Mouse (Mus musculus) forebrain, embryonic 13.5 days (tissue): Measurements from ENCODE around the gene Fam129b. TPM values are rescaled to one million over a fixed set of nuclear protein-coding genes. Genes with fewer than 3 reads are reported as not detected.

ENCODE experiments used
- ATAC-seq: fragments of 200-750 bp; cut with Nextera tagmentation; 2 replicates; pipeline ENCODE4 v1.8.0; 2017
- H3K27ac ChIP-seq: fragments of 300-500 bp; sonication (generic); 2 replicates; pipeline ENCODE4 v1.5.1; 2015; ENCODE audit warnings: inconsistent platforms, mild to moderate bottlenecking, moderate library complexity
- H3K27me3 ChIP-seq: fragments of 300-500 bp; sonication (generic); 2 replicates; pipeline ENCODE4 v1.6.1; 2015; ENCODE audit warnings: mild to moderate bottlenecking, inconsistent platforms
- H3K36me3 ChIP-seq: fragments of 300-500 bp; sonication (generic); 2 replicates; pipeline ENCODE4 v1.6.1; 2015; ENCODE audit warnings: mild to moderate bottlenecking, inconsistent platforms; ENCODE audit not compliant: poor library complexity, severe bottlenecking
- H3K4me1 ChIP-seq: fragments of 300-500 bp; sonication (generic); 2 replicates; pipeline ENCODE4 v1.6.1; 2015; ENCODE audit warnings: inconsistent platforms
- H3K4me2 ChIP-seq: fragments of 300-500 bp; sonication (generic); 2 replicates; pipeline ENCODE4 v1.6.1; 2015; ENCODE audit warnings: inconsistent platforms, mild to moderate bottlenecking, moderate library complexity
- H3K4me3 ChIP-seq: fragments of 300-500 bp; sonication (generic); 2 replicates; pipeline ENCODE4 v1.5.1; 2015; ENCODE audit warnings: mild to moderate bottlenecking, inconsistent platforms
- H3K9ac ChIP-seq: fragments of 300-500 bp; sonication (generic); 2 replicates; pipeline ENCODE4 v1.6.1; 2015; ENCODE audit warnings: mild to moderate bottlenecking, inconsistent platforms
- H3K9me3 ChIP-seq: fragments of 300-500 bp; sonication (generic); replicated peaks from 2 replicates; pipeline ENCODE4 v1.6.1; 2016; ENCODE audit warnings: inconsistent platforms
- WGBS: fragments of 180-500 bp; shearing (Covaris S2); methylation state at CpG from one replicate; pipeline ENCODE4 v1.1.7; 2015; 5-methylcytosine and 5-hydroxymethylcytosine counted together
- polyA plus RNA-seq: library from polyadenylated mRNA; unstranded; fragments of >200 nt; fragmentation: Nextera tagmentation; extraction: Ambion mirVana; gene quantifications from 2 replicates; pipeline ENCODE4 v1.2.1, GENCODE M21; 2015

Fam129b gene
- polyA plus RNA-seq, 1 experiment from 2014 or later = 21.1 TPM

DNA sequence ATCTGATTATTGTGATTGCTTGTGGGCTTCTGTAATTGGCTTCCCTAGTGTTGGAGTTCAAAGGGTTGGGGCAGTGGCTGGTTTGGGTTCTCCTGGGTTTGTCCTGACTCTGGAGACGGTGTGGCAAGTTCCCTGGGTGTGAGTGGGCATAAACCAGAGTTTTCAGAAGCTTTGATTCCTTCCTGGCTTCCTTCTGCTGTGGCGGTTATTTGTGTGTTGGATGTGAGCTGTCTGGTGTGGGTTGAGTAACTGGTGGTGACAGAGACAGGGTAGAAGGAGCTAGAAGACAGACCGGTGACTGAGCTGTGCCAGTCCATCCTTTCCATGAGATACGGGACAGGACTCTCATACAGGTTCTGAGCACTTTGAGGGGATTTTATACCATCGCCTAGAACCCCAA is 3.7 kb downstream of the Fam129b start:
- Histone ChIP-seq H3K36me3 (no peaks in the 10 kb centered on the region), H3K4me1 (peaks cover 61% of the 10 kb centered on the region), H3K27me3 (no peaks in the 10 kb centered on the region), H3K9ac (peak overlapping the region; percentile 21; the same call in 1 of the 2 replicates), H3K9me3 (no peaks in the 10 kb centered on the region), H3K4me2 (0 out of 2 replicates have a peak overlapping the region, but pooled peaks have one; percentile 91), H3K27ac (no peak overlapping the region), H3K4me3 (no peak overlapping the region)
- WGBS = 83% methylated on average over 5 of the region's 5 CpGs
- no peak for ATAC-seq

DNA sequence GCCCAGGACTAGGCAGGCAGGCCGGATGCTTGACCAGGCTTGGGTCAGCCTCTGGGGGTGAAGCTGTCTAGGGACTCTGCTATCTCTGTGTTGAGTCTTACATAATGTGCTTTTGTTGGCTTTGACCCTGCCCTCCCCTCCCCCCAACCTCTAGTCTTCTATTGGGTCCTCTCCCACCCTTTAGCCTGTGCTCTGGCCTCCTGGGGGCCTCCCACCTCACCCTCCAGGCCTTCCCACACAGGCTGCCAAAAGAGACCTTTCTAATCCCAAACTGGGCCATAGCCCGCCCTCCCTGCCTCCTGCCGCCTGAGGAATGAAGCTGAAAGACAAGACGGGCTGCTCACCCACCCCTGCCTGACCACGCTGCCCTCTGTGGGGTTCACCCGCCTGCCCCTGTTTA is 5.1 kb downstream of the Fam129b start:
- no peak for ATAC-seq
- Histone ChIP-seq H3K9ac (peak overlapping the region; percentile 35), H3K4me2 (no peak overlapping the region), H3K36me3 (no peaks in the 10 kb centered on the region), H3K4me3 (no peak overlapping the region), H3K27me3 (no peaks in the 10 kb centered on the region), H3K9me3 (no peaks in the 10 kb centered on the region), H3K4me1 (peaks cover 54% of the 10 kb centered on the region), H3K27ac (no peak overlapping the region)
- WGBS = 23% methylated on average over 6 of the region's 6 CpGs

DNA sequence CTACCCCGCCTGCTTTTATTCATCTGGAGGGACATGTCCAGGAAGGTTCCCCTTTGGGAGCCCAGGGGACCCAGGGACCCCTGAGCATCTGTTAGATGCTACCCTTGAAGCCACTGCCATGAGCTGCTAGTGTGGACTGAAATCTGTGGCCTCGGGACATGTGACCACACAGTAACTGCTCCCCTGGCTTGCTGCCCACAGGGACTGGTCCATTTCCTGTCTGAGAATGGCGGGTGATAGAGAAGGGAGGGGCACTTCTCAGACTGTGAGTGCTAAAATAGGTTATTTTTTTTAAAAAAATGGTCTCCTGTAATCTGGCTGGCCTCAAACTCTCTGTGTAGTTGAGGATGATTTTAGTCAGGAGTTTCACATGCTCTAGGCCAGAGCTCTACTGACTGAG is 5.8 kb downstream of the Fam129b start:
- Histone ChIP-seq H3K27me3 (no peaks in the 10 kb centered on the region), H3K4me3 (no peak overlapping the region), H3K4me1 (peaks cover 49% of the 10 kb centered on the region), H3K36me3 (no peaks in the 10 kb centered on the region), H3K4me2 (no peak overlapping the region), H3K9ac (0 out of 2 replicates have a peak overlapping the region, but pooled peaks have one; percentile 35), H3K9me3 (no peaks in the 10 kb centered on the region), H3K27ac (no peak overlapping the region)
- 45% methylated on average over 3 of the region's 3 CpGs for WGBS
- ATAC-seq = no peak

- Histone ChIP-seq H3K36me3 (no peaks in the 10 kb centered on the region), H3K9ac (no peak overlapping the region), H3K27ac (no peak overlapping the region), H3K9me3 (no peaks in the 10 kb centered on the region), H3K4me2 (no peak overlapping the region), H3K4me1 (peaks cover 41% of the 10 kb centered on the region), H3K4me3 (no peak overlapping the region), H3K27me3 (no peaks in the 10 kb centered on the region)
- ATAC-seq = peak; percentile 25; the same call in 1 of the 2 replicates
- WGBS = 74% methylated on average over 12 of the region's 21 CpGs
Measured at GRCm38 (mm10) chr2:32882283-32883043, 6.5 kb downstream of the Fam129b start.

DNA sequence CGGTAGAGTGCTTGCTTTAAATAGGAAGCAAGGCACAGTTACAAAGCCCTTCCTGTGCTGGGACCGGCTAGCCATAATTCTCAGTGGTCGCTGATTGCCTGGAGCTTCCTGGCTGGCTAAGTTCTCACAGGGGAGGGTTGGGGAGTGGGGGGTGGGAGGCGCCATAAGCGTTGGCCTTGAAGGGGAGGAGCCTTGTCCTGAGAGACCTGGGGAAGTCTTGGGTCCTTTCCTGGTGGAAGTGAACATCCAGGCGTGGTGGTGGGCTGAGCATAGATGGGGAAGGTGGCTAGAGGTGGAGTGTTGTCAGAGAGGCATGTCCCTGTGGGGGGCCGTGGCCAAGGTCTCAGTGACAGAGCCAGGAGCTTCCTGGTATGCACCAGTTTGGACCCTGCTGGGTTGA is 8.8 kb downstream of the Fam129b start:
- H3K27me3 ChIP-seq = no peaks in the 10 kb centered on the region
- no peak overlapping the region for H3K9ac ChIP-seq
- H3K4me3 ChIP-seq = no peak overlapping the region
- no peak overlapping the region for H3K27ac ChIP-seq
- no peak for ATAC-seq
- H3K4me2 ChIP-seq = no peak overlapping the region
- peaks cover 30% of the 10 kb centered on the region for H3K4me1 ChIP-seq
- H3K36me3 ChIP-seq = no peaks in the 10 kb centered on the region
- no peaks in the 10 kb centered on the region for H3K9me3 ChIP-seq
- WGBS = 52% methylated on average over 7 of the region's 7 CpGs

DNA sequence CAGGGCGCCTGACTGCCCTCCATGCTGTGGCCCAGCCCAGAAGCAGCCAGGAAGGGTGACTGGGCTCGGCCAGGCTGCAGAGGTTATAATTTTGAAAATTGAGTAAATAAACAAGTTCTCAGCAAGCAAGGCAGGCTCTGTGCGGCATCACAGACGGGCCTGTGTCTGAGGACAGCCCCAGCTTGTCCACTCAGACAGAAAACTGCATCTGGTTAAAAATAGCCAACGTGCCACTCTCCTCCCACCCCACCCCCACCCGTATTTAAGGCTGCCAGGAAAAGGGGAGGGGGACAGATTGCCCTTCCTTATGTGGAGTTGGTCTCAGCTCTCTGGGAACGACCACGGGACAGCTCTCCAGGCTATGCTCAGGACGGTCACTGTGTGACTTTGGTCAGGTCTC is 12.1 kb downstream of the Fam129b start:
- Histone ChIP-seq H3K9ac (peak overlapping the region; percentile 40; the same call in 1 of the 2 replicates), H3K36me3 (no peaks in the 10 kb centered on the region), H3K4me1 (peaks cover 11% of the 10 kb centered on the region), H3K27me3 (no peaks in the 10 kb centered on the region), H3K9me3 (no peaks in the 10 kb centered on the region), H3K4me2 (no peak overlapping the region), H3K27ac (no peak overlapping the region), H3K4me3 (no peak overlapping the region)
- no peak for ATAC-seq
- WGBS = 44% methylated on average over 9 of the region's 9 CpGs

- H3K4me1 ChIP-seq = peaks cover 11% of the 10 kb centered on the region
- no peak overlapping the region for H3K4me3 ChIP-seq
- H3K27ac ChIP-seq = no peak overlapping the region
- no peak overlapping the region for H3K4me2 ChIP-seq
- H3K27me3 ChIP-seq = no peaks in the 10 kb centered on the region
- no peaks in the 10 kb centered on the region for H3K9me3 ChIP-seq
- no peak for ATAC-seq
- no peak overlapping the region for H3K9ac ChIP-seq
- H3K36me3 ChIP-seq = no peaks in the 10 kb centered on the region
- WGBS = 54% methylated on average over 3 of the region's 3 CpGs
Measured at GRCm38 (mm10) chr2:32888551-32888950, 12.6 kb downstream of the Fam129b start.

- 83% methylated on average over 3 of the region's 3 CpGs for WGBS
- Histone ChIP-seq H3K4me3 (no peak overlapping the region), H3K9ac (no peak overlapping the region), H3K27me3 (no peaks in the 10 kb centered on the region), H3K9me3 (no peaks in the 10 kb centered on the region), H3K36me3 (no peaks in the 10 kb centered on the region), H3K4me2 (no peak overlapping the region), H3K4me1 (peaks cover 13% of the 10 kb centered on the region), H3K27ac (no peak overlapping the region)
- ATAC-seq = no peak
Measured at GRCm38 (mm10) chr2:32890280-32890679, 14.4 kb downstream of the Fam129b start.

- no peak for ATAC-seq
Measured at GRCm38 (mm10) chr2:32891278-32891677, 15.4 kb downstream of the Fam129b start.

DNA sequence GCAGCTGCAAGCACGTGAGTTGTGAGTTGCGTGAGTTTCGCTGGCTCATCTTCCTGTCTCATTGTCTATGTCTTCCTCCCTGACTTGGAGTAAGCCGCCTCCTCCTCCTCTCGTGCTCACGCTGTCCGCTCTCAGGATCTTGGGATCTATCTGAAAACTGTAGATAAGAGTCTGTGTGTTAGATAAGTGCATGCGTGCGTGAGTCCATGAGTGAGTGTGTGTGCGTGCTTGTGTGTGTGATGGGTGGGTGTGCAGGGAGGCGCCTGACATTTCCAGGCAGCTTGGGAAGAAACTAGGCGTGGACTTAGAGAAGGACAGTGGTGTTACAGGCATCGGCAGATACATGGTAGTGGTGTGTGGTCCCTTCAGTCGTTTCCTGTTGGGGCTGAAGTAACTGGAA is 16.6 kb downstream of the Fam129b start:
- no peaks in the 10 kb centered on the region for H3K27me3 ChIP-seq
- no peak for ATAC-seq
- whole genome bisulfite sequencing = 93% methylated on average over 14 of the region's 14 CpGs
- H3K4me2 ChIP-seq = no peak overlapping the region
- H3K36me3 ChIP-seq = no peaks in the 10 kb centered on the region
- no peak overlapping the region for H3K4me3 ChIP-seq
- no peak overlapping the region for H3K27ac ChIP-seq
- H3K9ac ChIP-seq = no peak overlapping the region
- H3K4me1 ChIP-seq = peaks cover 35% of the 10 kb centered on the region
- H3K9me3 ChIP-seq = no peaks in the 10 kb centered on the region

More at GRCm38 (mm10) chr2:32891278-32891677, 15.4 kb downstream of the Fam129b start:
- H3K4me1 ChIP-seq = peaks cover 23% of the 10 kb centered on the region
- H3K4me2 ChIP-seq = no peak overlapping the region
- 81% methylated on average over 9 of the region's 9 CpGs for WGBS
- no peak overlapping the region for H3K4me3 ChIP-seq
- H3K27me3 ChIP-seq = no peaks in the 10 kb centered on the region
- H3K27ac ChIP-seq = no peak overlapping the region
- no peaks in the 10 kb centered on the region for H3K36me3 ChIP-seq
- H3K9me3 ChIP-seq = no peaks in the 10 kb centered on the region
- H3K9ac ChIP-seq = no peak overlapping the region

DNA sequence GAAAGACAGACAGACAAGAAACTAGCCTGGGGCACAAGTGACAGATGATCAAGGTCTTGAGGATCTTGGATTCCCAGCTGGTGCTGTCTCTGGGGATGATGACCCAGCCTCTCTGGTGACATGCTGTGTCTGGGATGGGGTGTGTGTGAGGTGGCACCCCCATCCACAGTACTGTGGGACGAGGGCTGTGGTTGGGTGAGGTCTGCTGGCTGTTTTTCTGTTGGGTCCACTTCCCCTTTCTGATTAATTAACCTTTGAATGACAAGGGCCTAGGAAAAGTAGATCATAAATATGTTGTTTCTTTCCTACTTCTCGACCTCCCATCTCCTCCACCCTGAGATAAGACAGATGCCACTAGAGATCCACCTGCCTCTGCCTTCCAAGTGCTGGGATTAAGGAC is 18.2 kb downstream of the Fam129b start:
- H3K4me3 ChIP-seq = no peak overlapping the region

GRCm38 (mm10) chr2:32895606-32896106 is 19.7 kb downstream of the Fam129b start:
- peak; percentile 55; the same call in 1 of the 2 replicates for ATAC-seq
- 0 out of 2 replicates have a peak overlapping the region, but pooled peaks have one; percentile 38 for H3K9ac ChIP-seq
- no peaks in the 10 kb centered on the region for H3K27me3 ChIP-seq
- no peaks in the 10 kb centered on the region for H3K9me3 ChIP-seq
- WGBS = 25% methylated on average over 8 of the region's 8 CpGs
- H3K27ac ChIP-seq = peak overlapping the region; percentile 72
- H3K4me3 ChIP-seq = no peak overlapping the region
- peaks cover 31% of the 10 kb centered on the region for H3K4me1 ChIP-seq
- no peaks in the 10 kb centered on the region for H3K36me3 ChIP-seq
- no peak overlapping the region for H3K4me2 ChIP-seq

More for the DNA sequence above, 18.2 kb downstream of the Fam129b start:
- Histone ChIP-seq H3K9me3 (no peaks in the 10 kb centered on the region), H3K36me3 (no peaks in the 10 kb centered on the region), H3K4me1 (peaks cover 31% of the 10 kb centered on the region), H3K9ac (no peak overlapping the region), H3K4me2 (no peak overlapping the region), H3K27ac (no peak overlapping the region), H3K27me3 (no peaks in the 10 kb centered on the region)
- WGBS = 64% methylated on average over 2 of the region's 2 CpGs
- no peak for ATAC-seq
